Mouse (Mus musculus) spleen, adult 2 months (tissue): ENCODE measurements around the gene Wif1.

Experiments
- CTCF ChIP-seq: fragments of 200-500 bp; IDR thresholded peaks from 2 replicates; pipeline ENCODE4 v1.5.1; 2011; ENCODE audit warnings: mild to moderate bottlenecking, inconsistent platforms; ENCODE audit not compliant: insufficient read depth, insufficient read length, insufficient replicate concordance; ENCODE audit errors: extremely low read depth
- POLR2A ChIP-seq: fragments of 200-500 bp; IDR thresholded peaks from 2 replicates; pipeline ENCODE4 v1.6.1; 2011; ENCODE audit warnings: low read depth, low read length, inconsistent platforms

DNA sequence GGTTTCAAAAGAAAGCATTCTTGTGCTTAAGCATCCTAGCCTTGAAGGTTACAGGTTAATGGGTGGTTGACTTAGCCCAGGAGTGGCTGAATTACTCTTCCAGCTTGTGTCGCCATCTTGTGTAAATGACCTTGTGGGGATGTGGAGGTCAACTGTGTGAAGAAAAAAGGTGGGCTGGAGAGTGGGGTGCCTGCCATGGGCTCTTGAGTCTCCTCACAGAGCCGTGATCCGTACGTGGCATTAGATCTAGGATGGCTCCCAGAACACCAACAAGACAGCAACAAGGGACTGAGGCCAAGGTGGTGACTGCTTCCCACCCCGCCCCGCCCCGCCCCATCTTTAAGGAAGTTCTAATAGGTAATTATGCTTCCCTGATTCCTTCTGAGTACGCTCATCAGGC lies 17.5 kb upstream of the Wif1 start:
- TF ChIP-seq CTCF: no peak
- TF ChIP-seq POLR2A: no peak
